Mouse (Mus musculus) fibroblast of lung, adult 2 months (primary cell): ENCODE measurements around the gene Ccdc187.

Experiments
- DNase-seq: peaks from one replicate; pipeline ENCODE4 v3.0.0-alpha.2; 2011; ENCODE audit warnings: low read depth

The Ccdc187 gene

DNA sequence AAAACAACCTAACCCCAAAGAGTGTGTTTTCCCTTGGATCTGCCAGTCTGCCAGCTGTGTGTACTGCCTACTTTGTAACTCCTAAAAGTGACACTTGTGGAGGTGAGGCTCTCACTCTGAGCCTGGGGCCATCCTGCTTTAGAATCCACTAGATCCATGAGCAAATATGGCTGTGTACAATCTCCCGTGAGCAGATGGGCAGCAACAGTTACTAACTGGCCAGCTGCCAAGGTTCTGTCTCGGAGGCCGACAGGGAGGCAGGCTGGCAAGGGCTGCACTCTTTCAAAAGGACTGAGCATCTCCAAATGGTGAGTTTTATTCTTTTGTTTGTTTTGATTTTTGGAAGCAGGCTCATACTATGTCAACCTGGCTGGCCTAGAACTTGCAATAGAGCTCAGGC lies 79.8 kb downstream of the Ccdc187 start:
- no peak for DNase-seq

DNA sequence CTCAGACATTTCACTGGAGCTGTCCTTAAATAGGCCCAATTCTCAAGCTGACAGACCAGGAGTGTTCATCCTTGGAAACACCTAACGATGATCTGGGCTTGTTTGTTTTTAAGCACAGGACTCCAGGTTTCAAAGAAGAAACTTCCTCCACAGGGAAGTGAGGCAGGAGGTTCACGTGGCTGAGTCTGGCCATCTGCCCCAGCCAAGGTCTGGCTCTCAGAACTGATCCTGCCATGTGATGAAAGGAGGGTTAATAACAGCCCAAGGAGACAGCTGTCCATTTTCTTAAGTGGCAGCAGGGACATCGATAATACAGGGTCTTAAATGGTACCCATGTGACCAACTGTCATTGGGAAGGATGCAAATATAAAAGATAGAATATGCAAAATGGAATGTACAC lies 84.8 kb downstream of the Ccdc187 start:
- no peak for DNase-seq

DNA sequence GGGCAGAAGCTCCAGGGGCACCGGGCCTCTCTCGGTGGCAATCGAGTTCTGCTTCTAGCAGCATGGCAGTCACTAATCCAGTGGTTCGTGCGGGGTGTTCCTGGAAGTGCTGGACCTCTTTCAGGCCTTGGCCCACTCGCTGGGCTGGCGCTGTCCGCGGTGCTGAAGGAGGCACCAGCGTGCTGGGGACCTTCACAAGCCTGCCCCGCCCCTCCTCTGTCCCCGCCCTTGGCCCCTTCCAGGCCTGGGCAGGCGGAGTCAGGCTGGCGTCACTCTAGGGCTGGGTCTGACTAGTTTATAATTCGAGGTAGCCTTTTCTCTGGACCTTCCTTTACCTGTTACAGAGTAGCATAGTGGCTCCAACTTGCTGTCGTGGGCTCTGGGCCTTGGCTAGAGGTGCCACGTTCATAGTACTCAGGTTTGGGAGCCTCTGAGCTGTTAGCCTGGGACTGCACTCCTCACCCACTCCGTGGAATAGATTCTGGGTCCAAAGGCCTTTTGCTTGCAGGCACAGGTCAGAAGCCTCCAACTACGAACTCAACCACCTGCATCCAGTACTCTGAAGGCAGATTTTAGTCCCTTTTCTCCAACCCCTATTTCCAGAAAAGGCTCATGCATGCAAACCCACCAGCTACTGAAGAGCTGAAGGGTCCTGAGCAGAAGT lies 86.1 kb downstream of the Ccdc187 start, which contains the start of gene Lhx3:
Gene Lhx3, minus strand, starts transcription at position 164 of the 664 bp plus-strand sequence.
- DNase-seq, result no peak

DNA sequence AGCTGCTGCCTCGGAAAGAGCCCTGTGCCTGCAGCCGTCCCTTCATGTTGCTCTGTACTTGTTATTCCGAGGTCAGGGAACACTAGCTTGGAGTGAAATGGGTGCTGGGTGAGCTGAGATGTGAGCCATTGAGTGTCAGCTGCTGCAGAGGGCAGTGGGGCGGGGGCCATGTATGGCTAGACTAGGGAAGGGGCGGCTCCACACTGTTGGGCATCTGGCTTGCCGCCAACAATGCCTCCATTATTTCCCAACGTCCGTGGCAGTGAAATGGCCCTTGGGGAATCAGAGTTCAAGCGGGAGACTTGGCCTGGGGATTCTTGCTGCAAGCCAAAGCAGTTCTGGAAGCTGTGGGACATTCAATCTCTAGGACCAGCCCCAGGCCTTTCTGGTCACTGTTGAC lies 86.8 kb downstream of the Ccdc187 start:
- no peak for DNase-seq

DNA sequence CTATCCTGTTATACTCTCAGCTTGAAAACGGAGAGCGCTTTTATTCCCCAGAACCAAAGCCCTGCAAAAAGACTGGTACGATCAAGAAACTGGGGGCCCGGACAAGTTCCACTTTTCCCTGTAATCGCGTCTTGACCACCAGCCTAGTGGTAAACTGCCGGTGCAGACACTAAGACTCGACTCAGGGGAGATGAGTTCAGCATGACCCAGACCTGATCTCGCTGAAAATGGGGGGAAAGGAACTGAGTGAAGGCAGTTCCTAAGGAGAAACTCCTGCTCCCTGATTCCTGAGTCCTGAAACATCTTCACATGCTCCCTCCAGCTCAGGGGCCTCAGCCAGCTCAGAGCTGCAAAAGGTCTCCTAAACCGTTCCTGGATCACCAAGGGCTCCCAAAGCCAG lies 88.6 kb downstream of the Ccdc187 start:
- no peak for DNase-seq

DNA sequence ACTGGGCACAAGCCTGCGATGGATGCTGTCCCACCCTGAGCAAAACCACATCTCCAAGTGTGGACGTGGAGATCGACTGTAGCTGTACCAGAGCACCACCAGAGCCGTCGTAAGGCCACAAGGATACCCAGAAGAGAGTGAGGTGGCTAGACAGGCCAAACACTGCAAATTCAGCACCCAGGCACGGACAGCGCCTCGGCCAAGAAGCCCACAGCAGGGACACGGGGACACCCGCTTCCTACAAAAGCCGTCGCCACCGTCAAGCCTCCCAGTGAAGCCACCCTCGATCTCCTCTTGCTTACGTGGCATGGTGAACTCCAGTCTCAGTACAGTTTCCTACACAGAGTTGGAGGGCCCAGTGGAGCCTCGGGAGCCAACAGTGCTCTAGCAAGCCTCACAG lies 89.2 kb downstream of the Ccdc187 start:
- no peak for DNase-seq

DNA sequence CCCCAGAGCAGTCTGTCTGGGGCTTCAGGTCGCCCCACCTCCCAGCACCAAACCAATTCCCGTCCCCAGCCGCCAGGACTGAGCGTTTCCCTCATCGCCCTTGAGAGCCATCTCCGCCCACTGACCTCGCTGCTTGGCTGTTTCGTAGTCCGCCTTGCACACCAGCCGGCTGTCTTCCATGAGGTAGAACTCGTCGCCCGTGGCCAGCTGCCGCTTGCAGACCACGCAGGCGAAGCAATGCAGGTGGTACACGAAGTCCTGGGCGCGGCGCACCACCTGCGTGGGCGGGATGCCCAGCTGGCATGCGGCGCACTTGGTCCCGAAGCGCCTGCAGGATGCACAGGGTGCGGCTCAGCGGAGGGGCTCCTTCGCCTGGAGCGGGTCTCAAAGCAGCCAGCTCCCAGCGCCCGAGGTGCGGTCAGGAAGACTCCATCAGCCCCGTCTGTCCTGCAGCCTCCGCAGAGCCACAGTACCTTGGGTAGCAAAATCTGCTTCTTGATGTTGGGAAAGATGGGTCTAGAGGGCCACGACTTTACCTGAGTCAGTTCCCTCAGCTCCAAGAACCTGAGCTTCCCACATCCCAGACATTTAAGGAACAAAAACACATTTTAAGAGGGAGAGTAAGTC lies 91.4 kb downstream of the Ccdc187 start:
- no peak for DNase-seq

DNA sequence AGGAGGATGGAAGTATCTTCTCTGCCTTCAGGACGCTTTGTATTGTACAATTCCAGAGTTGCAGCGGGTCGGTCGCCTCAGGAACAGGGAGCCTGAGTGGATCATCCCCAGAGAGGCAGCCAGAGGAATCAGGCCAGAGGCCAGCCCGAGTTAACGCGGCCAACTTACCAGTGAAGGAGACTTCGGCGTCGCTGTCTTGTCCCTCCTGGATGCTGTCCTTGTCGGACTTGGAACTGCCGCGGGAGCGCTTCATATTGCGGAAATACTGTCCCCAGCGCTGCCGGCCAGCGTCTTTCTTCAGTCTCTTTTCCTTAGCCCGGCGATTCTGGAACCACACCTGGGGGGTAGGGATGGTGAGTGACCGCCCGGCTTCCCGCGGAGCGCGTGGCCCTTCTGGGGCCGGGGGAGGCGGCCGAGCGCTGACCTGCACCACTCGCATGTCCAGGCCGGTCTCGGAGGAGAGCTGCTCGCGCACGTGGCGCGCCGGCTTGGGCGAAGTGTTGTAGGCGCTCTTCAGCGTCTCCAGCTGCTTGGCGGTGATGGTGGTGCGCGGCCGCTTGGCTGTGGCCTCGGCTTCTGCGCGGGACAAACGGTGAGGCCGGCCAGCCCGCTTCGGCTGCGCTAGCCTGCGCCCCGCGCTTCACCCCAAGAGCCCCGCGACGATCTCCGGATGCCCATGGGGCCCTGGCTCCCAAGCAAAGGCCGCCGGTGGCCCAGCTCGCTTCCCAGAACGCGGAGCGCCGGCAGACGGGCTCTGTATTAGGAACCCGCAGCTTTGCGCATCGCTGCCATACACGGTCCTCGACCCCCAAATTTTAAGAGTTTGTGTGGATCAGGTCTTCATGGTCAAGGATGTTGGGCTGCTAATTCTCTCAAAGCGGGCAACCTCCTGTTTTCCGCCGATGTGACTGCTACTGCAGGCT lies 92.2 kb downstream of the Ccdc187 start:
- DNase-seq, result no peak

DNA sequence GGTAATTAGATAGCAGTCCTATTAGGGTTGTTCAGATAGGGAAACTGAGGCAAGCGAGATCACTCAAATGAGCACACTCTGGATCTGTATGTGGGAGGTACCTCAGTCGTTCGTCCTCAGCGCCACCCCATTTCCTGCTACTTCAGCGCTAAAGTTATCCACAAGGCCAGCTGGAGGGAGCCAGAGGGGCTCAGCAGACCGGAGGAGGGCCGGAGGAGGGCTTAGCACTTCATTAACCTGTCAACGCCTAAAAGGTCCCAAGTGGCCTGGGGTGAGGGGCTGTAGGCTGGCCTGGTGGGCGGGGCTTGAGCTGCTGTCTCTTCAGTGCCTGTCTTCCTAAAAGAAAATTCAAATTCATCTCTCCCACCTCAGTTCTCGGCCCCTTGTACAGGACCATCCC lies 95.9 kb downstream of the Ccdc187 start:
- DNase-seq, result no peak

DNA sequence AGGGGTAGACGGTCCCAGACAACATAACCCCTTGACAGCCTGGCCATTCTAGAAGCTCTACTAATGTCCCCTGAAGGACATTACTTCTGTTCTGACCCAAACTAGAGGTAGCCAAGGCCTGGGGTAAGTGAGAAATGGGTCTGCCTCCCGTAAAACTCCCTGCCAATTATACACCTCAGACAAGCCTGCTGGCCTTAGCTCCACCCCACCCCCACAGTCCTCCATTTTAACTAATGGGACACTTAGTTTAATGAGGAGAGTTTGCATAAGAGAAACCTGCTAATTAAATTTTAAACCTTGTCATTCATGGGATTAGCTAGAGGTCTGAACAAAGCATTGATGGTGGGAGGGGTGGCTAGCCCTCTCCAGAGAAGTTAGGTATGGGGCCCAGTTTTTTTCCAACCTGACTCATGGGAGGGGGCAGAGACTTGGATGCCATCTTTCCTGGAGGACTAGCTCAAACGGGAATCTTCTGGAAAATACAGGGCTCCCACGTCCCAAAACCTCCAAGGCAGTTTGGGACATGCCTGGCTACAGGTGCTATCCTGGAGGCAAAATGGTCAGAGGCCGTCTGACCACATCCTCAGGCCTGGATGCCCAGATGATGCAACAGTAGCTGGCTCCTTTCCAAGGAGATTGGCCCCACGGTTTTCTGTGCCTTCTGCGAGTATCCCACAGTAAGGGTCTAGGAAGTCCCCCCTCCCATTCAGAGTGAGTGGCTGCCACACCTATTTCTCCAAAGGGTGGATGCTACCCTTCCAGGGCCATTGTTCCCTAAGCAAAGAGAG lies 99.6 kb downstream of the Ccdc187 start:
- DNase-seq, result no peak
